Mouse (Mus musculus) liver, adult 2 months (tissue): ENCODE results near the gene Bcas2.

Experiments used
- CTCF ChIP-seq: fragments of 200-500 bp; IDR thresholded peaks from 2 replicates; pipeline ENCODE4 v1.5.1; 2011; ENCODE audit warnings: low read depth, low read length, control low read depth
- POLR2A ChIP-seq: fragments of 200-500 bp; IDR thresholded peaks from 2 replicates; pipeline ENCODE4 v1.6.1; 2011; ENCODE audit warnings: low read length, control low read depth; ENCODE audit not compliant: insufficient read depth; ENCODE audit errors: extremely low read depth

DNA sequence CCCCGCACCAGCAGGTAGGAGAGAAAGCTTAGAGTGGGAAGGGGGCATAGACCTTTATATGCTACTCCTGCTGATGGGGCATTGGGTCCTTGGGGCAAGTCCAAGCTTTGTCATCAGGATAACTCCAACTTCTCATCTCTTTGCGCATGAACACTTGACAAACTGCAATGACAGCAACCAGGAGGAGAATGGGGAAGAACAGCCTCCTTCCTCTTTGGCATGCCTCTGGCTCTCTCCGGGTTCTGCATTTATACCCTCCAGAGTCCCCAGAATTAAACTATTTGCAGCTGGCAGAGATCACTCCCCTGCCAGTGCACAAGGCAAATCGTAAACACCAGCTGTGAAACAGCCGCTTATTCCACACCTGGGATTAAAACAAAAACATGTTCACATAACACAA lies 42.1 kb downstream of the Bcas2 start:
- TF ChIP-seq CTCF (no peak), POLR2A (no peak)
